Mouse (Mus musculus) right cerebral cortex, postnatal 25 days (tissue): ENCODE measurements around the gene Wnt5a.

Experiments used
- DNase-seq: peaks from one replicate; pipeline ENCODE4 v3.0.0; 2022

The Wnt5a gene

GRCm38 (mm10) chr14:28504101-28505050, at the start of gene Wnt5a:
TSS of gene Wnt5a (plus strand) at chr14:28504750.
- no peak for DNase-seq

GRCm38 (mm10) chr14:28456372-28457076, 48.0 kb upstream of the Wnt5a start:
- no peak for DNase-seq

GRCm38 (mm10) chr14:28457428-28457827, 47.1 kb upstream of the Wnt5a start:
- no peak for DNase-seq

GRCm38 (mm10) chr14:28467956-28468355, 36.6 kb upstream of the Wnt5a start:
- DNase-seq = no peak

GRCm38 (mm10) chr14:28469696-28470095, 34.9 kb upstream of the Wnt5a start:
- DNase-seq = no peak

- no peak for DNase-seq
Measured at GRCm38 (mm10) chr14:28470212-28470611, 34.3 kb upstream of the Wnt5a start.

GRCm38 (mm10) chr14:28475012-28475411, 29.5 kb upstream of the Wnt5a start:
- no peak for DNase-seq

- no peak for DNase-seq
Measured at GRCm38 (mm10) chr14:28475421-28475820, 29.1 kb upstream of the Wnt5a start.

GRCm38 (mm10) chr14:28476746-28477145, 27.8 kb upstream of the Wnt5a start:
- DNase-seq = no peak

- DNase-seq = no peak
Measured at GRCm38 (mm10) chr14:28480866-28481265, 23.7 kb upstream of the Wnt5a start.

GRCm38 (mm10) chr14:28493806-28494205, 10.7 kb upstream of the Wnt5a start:
- no peak for DNase-seq

- no peak for DNase-seq
Measured at GRCm38 (mm10) chr14:28494273-28494672, 10.3 kb upstream of the Wnt5a start.

- no peak for DNase-seq
Measured at GRCm38 (mm10) chr14:28501216-28501878, 3.2 kb upstream of the Wnt5a start.

- no peak for DNase-seq
Measured at GRCm38 (mm10) chr14:28503276-28503675, 1.3 kb upstream of the Wnt5a start.

GRCm38 (mm10) chr14:28505051-28505585, 568 bp downstream of the Wnt5a start:
- DNase-seq = peak; percentile 29

- DNase-seq = peak; percentile 34
Measured at GRCm38 (mm10) chr14:28505586-28506375, 1.2 kb downstream of the Wnt5a start.

- peak; percentile 21 for DNase-seq
Measured at GRCm38 (mm10) chr14:28506376-28506831, 1.9 kb downstream of the Wnt5a start.

GRCm38 (mm10) chr14:28507011-28507410, 2.5 kb downstream of the Wnt5a start:
- DNase-seq = no peak

GRCm38 (mm10) chr14:28507471-28507870, 2.9 kb downstream of the Wnt5a start:
- peak; percentile 65 for DNase-seq

- peak; percentile 24 for DNase-seq
Measured at GRCm38 (mm10) chr14:28508288-28509258, 4.0 kb downstream of the Wnt5a start.
